Mouse (Mus musculus): ENCODE results near the gene Dlgap3. TPM values are rescaled to one million over a fixed set of nuclear protein-coding genes. Genes with fewer than 3 reads are reported as not detected.

The Dlgap3 gene
- polyA plus RNA-seq, 1 experiment from 2014 or later: 0.24 TPM

- no peak for ATAC-seq (ENCODE audit: low read depth)
- Histone ChIP-seq H3K9me3 (replicated peaks; ENCODE audit: control insufficient read depth, low read length) (no peaks in the 10 kb centered on the region), H3K27ac (ENCODE audit: low read length) (no peak overlapping the region), H3K27me3 (ENCODE audit: control insufficient read depth, insufficient read depth, low read depth, low read length) (no peaks in the 10 kb centered on the region), H3K9ac (ENCODE audit: low read depth, low read length) (no peak overlapping the region), H3K4me2 (ENCODE audit: low read depth, low read length) (no peak overlapping the region), H3K4me1 (ENCODE audit: control insufficient read depth, low read depth, low read length) (no peaks in the 10 kb centered on the region), H3K36me3 (ENCODE audit: control insufficient read depth, insufficient read depth) (no peaks in the 10 kb centered on the region), H3K4me3 (ENCODE audit: low read depth, low read length) (no peak overlapping the region)
- WGBS (ENCODE audit: insufficient replicate concordance): 42% methylated on average over 5 of the region's 5 CpGs
Observed at GRCm38 (mm10) chr4:127155757-127156156, 13.2 kb upstream of the Dlgap3 start.

- no peak overlapping the region for H3K27ac ChIP-seq (ENCODE audit: low read length)
- 56% methylated on average over 4 of the region's 4 CpGs for WGBS (ENCODE audit: insufficient replicate concordance)
Observed at GRCm38 (mm10) chr4:127157746-127158145, 11.3 kb upstream of the Dlgap3 start.

GRCm38 (mm10) chr4:127163926-127164325 is 5.1 kb upstream of the Dlgap3 start:
- peaks cover 19% of the 10 kb centered on the region for H3K27me3 ChIP-seq (ENCODE audit: control insufficient read depth, insufficient read depth, low read depth, low read length)
- H3K9me3 ChIP-seq (replicated peaks; ENCODE audit: control insufficient read depth, low read length): no peaks in the 10 kb centered on the region
- no peak overlapping the region for H3K27ac ChIP-seq (ENCODE audit: low read length)
- no peak overlapping the region for H3K4me3 ChIP-seq (ENCODE audit: low read depth, low read length)
- no peaks in the 10 kb centered on the region for H3K36me3 ChIP-seq (ENCODE audit: control insufficient read depth, insufficient read depth)
- no peak overlapping the region for H3K9ac ChIP-seq (ENCODE audit: low read depth, low read length)
- no peaks in the 10 kb centered on the region for H3K4me1 ChIP-seq (ENCODE audit: control insufficient read depth, low read depth, low read length)
- no peak overlapping the region for H3K4me2 ChIP-seq (ENCODE audit: low read depth, low read length)
- WGBS (ENCODE audit: insufficient replicate concordance): 45% methylated on average over 8 of the region's 8 CpGs
- ATAC-seq (ENCODE audit: low read depth): no peak

More at GRCm38 (mm10) chr4:127157746-127158145, 11.3 kb upstream of the Dlgap3 start:
- Histone ChIP-seq H3K36me3 (ENCODE audit: control insufficient read depth, insufficient read depth) (no peaks in the 10 kb centered on the region), H3K27me3 (ENCODE audit: control insufficient read depth, insufficient read depth, low read depth, low read length) (no peaks in the 10 kb centered on the region), H3K4me1 (ENCODE audit: control insufficient read depth, low read depth, low read length) (no peaks in the 10 kb centered on the region), H3K4me2 (ENCODE audit: low read depth, low read length) (no peak overlapping the region), H3K4me3 (ENCODE audit: low read depth, low read length) (no peak overlapping the region), H3K9me3 (replicated peaks; ENCODE audit: control insufficient read depth, low read length) (no peaks in the 10 kb centered on the region), H3K9ac (ENCODE audit: low read depth, low read length) (no peak overlapping the region)
- ATAC-seq (ENCODE audit: low read depth): no peak

- Histone ChIP-seq H3K27ac (ENCODE audit: low read length) (no peak overlapping the region), H3K4me3 (ENCODE audit: low read depth, low read length) (no peak overlapping the region), H3K36me3 (ENCODE audit: control insufficient read depth, insufficient read depth) (no peaks in the 10 kb centered on the region), H3K9ac (ENCODE audit: low read depth, low read length) (no peak overlapping the region), H3K4me1 (ENCODE audit: control insufficient read depth, low read depth, low read length) (no peaks in the 10 kb centered on the region; the same call in 1 of the 2 replicates), H3K4me2 (ENCODE audit: low read depth, low read length) (no peak overlapping the region), H3K27me3 (ENCODE audit: control insufficient read depth, insufficient read depth, low read depth, low read length) (peaks cover 43% of the 10 kb centered on the region), H3K9me3 (replicated peaks; ENCODE audit: control insufficient read depth, low read length) (no peaks in the 10 kb centered on the region)
- 58% methylated on average over 5 of the region's 5 CpGs for WGBS (ENCODE audit: insufficient replicate concordance)
- ATAC-seq (ENCODE audit: low read depth): no peak
Observed at GRCm38 (mm10) chr4:127167096-127167495, 1.9 kb upstream of the Dlgap3 start.

GRCm38 (mm10) chr4:127167731-127168130 is 1.3 kb upstream of the Dlgap3 start:
- no peaks in the 10 kb centered on the region for H3K36me3 ChIP-seq (ENCODE audit: control insufficient read depth, insufficient read depth)
- H3K9me3 ChIP-seq (replicated peaks; ENCODE audit: control insufficient read depth, low read length): no peaks in the 10 kb centered on the region
- peaks cover 43% of the 10 kb centered on the region for H3K27me3 ChIP-seq (ENCODE audit: control insufficient read depth, insufficient read depth, low read depth, low read length)
- H3K4me3 ChIP-seq (ENCODE audit: low read depth, low read length): no peak overlapping the region
- no peak for ATAC-seq (ENCODE audit: low read depth)
- WGBS (ENCODE audit: insufficient replicate concordance): 14% methylated on average over 8 of the region's 8 CpGs
- H3K9ac ChIP-seq (ENCODE audit: low read depth, low read length): no peak overlapping the region
- H3K27ac ChIP-seq (ENCODE audit: low read length): no peak overlapping the region
- no peak overlapping the region for H3K4me2 ChIP-seq (ENCODE audit: low read depth, low read length)
- no peaks in the 10 kb centered on the region; the same call in 1 of the 2 replicates for H3K4me1 ChIP-seq (ENCODE audit: control insufficient read depth, low read depth, low read length)

GRCm38 (mm10) chr4:127168211-127168913 is 642 bp upstream of the Dlgap3 start:
- Histone ChIP-seq H3K36me3 (ENCODE audit: control insufficient read depth, insufficient read depth) (no peaks in the 10 kb centered on the region), H3K9me3 (replicated peaks; ENCODE audit: control insufficient read depth, low read length) (no peaks in the 10 kb centered on the region), H3K27me3 (ENCODE audit: control insufficient read depth, insufficient read depth, low read depth, low read length) (peaks cover 43% of the 10 kb centered on the region), H3K4me2 (ENCODE audit: low read depth, low read length) (peak overlapping the region; percentile 67), H3K4me1 (ENCODE audit: control insufficient read depth, low read depth, low read length) (no peaks in the 10 kb centered on the region; the same call in 1 of the 2 replicates), H3K4me3 (ENCODE audit: low read depth, low read length) (peak overlapping the region; percentile 60), H3K27ac (ENCODE audit: low read length) (no peak overlapping the region), H3K9ac (ENCODE audit: low read depth, low read length) (no peak overlapping the region)
- ATAC-seq (ENCODE audit: low read depth): peak; percentile 23
- 1% methylated on average over 39 of the region's 39 CpGs for WGBS (ENCODE audit: insufficient replicate concordance)

GRCm38 (mm10) chr4:127169346-127170221 is 580 bp downstream of the Dlgap3 start:
- peak; percentile 79 for ATAC-seq (ENCODE audit: low read depth)
- peak overlapping the region; percentile 28; the same call in 1 of the 2 replicates for H3K9ac ChIP-seq (ENCODE audit: low read depth, low read length)
- no peaks in the 10 kb centered on the region for H3K9me3 ChIP-seq (replicated peaks; ENCODE audit: control insufficient read depth, low read length)
- H3K27me3 ChIP-seq (ENCODE audit: control insufficient read depth, insufficient read depth, low read depth, low read length): peaks cover 43% of the 10 kb centered on the region
- H3K4me2 ChIP-seq (ENCODE audit: low read depth, low read length): peak overlapping the region; percentile 67
- peak overlapping the region; percentile 60 for H3K4me3 ChIP-seq (ENCODE audit: low read depth, low read length)
- no peaks in the 10 kb centered on the region for H3K36me3 ChIP-seq (ENCODE audit: control insufficient read depth, insufficient read depth)
- H3K27ac ChIP-seq (ENCODE audit: low read length): no peak overlapping the region
- no peaks in the 10 kb centered on the region; the same call in 1 of the 2 replicates for H3K4me1 ChIP-seq (ENCODE audit: control insufficient read depth, low read depth, low read length)
- 2% methylated on average over 43 of the region's 51 CpGs for WGBS (ENCODE audit: insufficient replicate concordance)

GRCm38 (mm10) chr4:127170866-127171265 is 1.9 kb downstream of the Dlgap3 start:
- Histone ChIP-seq H3K27me3 (ENCODE audit: control insufficient read depth, insufficient read depth, low read depth, low read length) (peaks cover 43% of the 10 kb centered on the region), H3K4me2 (ENCODE audit: low read depth, low read length) (no peak overlapping the region), H3K9me3 (replicated peaks; ENCODE audit: control insufficient read depth, low read length) (no peaks in the 10 kb centered on the region), H3K36me3 (ENCODE audit: control insufficient read depth, insufficient read depth) (no peaks in the 10 kb centered on the region), H3K9ac (ENCODE audit: low read depth, low read length) (no peak overlapping the region), H3K4me3 (ENCODE audit: low read depth, low read length) (no peak overlapping the region), H3K27ac (ENCODE audit: low read length) (no peak overlapping the region), H3K4me1 (ENCODE audit: control insufficient read depth, low read depth, low read length) (no peaks in the 10 kb centered on the region; the same call in 1 of the 2 replicates)
- WGBS (ENCODE audit: insufficient replicate concordance): 29% methylated on average over 5 of the region's 5 CpGs
- ATAC-seq (ENCODE audit: low read depth): no peak

All from liver, embryonic 16.5 days (tissue).